Mouse (Mus musculus) hematopoietic stem cell, adult 5-6 weeks (primary cell): ENCODE data around the gene Egfr. TPM values are rescaled to one million over a fixed set of nuclear protein-coding genes. Genes with fewer than 3 reads are reported as not detected.

ENCODE experiments used
- ATAC-seq, 2 experiments: fragments of 125-278 bp in 1 of 2; replicated peaks in 1 of 2; 2 replicates each; pipeline ENCODE4 v1.8.0; 2016 to 2017; ENCODE audit warnings: inconsistent platforms in 2 of 2, mild to moderate bottlenecking in 2 of 2, moderate number of reproducible peaks in 2 of 2, low read depth in 1 of 2, moderate TSS enrichment in 1 of 2; ENCODE audit not compliant: low FRiP score in 2 of 2, poor library complexity in 2 of 2, severe bottlenecking in 2 of 2, insufficient read depth in 1 of 2, low TSS enrichment in 1 of 2
- total RNA-seq: library from RNA; stranded (forward); fragments of 172-1452, 232-1000 nt; gene quantifications from 2 replicates; pipeline ENCODE4 v1.2.3, GENCODE M21; 2017

Egfr gene
- total RNA-seq, 1 experiment from 2014 or later = not detected

DNA sequence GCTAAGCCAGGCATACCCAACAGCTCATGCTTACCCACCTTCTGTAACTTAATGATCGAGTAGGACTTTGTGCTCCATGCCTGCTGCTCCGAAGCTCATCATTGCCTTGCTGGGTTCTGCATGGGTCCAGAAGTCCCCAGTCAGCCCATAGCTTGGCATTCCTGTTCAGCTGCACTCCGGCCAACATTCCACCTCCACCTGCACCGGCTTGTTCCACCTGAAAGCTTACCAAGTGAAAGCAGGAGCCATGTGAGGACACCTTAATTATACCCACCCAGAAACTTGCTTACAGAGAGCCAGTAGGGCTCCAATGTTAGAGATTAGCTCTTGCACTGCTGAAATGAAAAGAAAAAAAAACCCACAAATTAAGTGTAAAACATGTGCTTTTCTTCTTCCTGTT, 17.3 kb downstream of the Egfr start:
- ATAC-seq = no peak

DNA sequence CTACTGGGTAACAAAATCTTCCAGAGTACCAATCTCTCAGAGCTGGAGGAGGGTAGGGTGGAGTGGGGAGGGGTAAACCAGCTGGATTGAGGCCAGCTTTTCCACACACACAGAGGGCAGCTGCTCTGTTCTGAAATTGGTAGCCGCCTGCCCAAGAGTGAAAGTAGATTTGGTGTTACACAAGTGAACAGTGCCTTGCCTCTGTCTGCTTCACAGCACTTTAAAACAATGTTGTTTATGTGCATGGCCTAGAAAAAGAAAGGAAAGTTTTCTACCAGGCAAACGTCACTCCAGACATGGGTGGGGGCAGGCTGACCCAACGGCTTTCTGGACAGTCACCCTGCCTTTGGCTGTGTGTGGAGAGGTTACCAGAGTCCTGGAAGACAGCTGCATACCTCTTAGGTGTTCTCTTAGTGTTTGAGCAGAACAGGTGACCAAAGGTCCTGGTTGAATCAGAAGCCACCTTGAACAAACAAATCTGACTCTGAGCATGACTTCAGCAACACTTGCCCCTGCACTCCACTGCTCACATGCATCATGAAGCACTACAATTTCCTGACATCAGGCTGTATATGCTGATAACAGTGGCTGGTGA, 17.8 kb downstream of the Egfr start:
- ATAC-seq = peak; percentile 35 to 55

DNA sequence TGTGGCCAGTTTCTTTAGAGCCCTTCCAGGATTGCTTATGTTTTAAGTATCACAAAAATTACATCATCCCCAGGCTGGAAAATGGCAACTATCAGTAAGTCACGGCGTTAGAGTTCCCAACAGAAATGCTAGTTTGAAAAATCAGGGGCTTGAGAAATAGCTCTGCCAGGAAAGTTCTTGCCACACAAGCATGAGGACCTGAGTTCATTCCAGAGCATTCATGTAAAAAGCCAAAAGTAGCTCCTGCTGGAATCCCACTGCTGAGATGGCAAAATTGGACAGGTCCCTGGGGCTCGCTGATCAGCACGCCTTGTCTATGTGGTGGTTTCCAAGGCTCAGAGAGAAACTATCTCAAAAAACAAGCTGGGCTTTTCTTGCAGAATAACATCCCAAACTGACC, 19.0 kb downstream of the Egfr start:
- ATAC-seq = no peak

DNA sequence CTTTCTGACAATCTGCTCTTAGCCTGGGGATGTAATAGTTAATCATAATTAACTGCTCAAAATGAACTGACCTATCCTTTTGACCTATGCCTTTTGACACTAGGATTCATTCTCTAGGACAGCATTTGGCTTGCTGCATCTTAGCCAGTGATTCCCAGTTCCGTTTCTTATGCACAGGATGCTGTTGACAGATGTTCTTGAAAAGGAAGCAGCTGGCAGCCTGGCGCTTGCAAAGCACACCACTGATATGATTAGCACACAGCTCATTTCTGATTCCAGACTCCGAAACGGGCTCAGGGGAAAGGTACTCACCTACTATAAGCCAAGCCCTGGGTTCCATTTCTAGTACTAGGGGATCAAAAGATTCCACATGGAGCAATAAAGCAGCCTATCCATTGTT, 20.7 kb downstream of the Egfr start:
- ATAC-seq = peak; percentile 58 to 75

DNA sequence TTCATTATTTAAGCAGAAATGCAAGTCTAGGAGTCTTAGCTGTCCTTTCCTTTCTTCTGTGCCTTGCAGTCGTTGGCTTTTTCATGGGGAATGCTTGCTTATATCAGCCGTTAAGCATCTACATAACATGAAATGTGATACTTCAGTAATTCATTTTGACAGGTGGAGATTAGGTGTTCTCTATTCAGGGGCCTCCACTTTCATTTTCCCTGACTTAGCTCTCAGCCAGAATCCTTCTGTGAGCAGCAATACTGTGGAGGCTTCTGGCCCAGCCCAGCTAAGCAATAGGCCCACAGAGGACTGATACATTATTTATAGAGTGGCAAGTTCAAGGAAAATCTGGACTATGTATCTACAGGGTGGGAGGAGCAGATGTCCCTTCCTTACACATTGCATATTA, 25.0 kb downstream of the Egfr start:
- ATAC-seq = no peak

DNA sequence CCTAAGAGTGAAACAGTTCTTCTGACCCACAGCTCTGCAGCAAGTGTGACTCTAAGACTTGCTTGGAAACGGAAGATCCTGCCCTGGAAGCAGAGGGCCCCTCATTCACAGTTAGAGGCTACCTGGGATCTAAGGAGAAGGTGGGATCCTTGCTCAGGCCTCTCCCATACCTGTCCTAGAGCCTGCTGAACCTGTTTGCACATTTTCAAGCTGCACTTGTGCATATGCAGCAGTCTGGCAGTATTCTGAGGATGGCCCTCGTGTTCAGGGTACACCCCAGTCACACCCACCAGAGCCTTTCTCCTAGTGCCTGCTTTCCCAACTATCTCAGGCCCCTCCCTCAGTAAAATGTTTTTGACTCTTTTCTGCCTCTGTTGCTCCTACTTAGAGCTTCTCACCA, 29.6 kb downstream of the Egfr start:
- ATAC-seq = no peak

DNA sequence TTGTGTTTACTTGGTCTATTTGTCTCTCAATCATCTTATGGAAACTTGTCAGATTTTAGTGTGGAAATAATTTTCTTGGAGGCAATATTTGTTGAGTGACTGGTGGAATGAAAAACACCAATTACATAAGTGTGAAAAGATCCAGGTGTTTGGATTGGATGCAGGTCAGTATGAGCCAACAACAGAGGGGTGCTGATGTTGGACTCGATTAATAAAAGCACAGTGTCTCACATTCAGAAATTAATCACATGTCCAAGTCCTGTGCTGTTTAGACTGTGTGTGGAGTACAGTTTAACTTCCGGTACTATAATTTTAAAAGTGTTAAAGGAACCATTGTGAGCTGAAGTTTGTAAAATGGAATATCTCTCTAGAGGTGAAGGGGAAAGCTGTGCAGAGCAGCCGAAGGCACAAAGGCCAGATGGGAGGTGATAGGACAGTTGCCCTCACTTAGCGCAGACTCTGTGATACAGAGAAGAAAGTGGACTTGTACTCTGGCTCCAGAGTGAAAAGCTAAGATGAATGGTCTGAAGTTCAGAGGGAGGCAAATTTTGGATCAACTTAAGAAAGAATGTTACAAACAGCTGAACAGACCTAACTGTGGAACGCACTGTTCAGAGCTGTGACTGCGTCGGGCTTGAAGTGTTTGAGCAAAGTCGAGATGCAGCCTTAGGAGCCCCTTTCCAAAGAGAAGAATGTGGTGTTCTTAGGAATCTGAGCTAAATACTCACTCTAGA, 32.1 kb downstream of the Egfr start:
- no peak for ATAC-seq

DNA sequence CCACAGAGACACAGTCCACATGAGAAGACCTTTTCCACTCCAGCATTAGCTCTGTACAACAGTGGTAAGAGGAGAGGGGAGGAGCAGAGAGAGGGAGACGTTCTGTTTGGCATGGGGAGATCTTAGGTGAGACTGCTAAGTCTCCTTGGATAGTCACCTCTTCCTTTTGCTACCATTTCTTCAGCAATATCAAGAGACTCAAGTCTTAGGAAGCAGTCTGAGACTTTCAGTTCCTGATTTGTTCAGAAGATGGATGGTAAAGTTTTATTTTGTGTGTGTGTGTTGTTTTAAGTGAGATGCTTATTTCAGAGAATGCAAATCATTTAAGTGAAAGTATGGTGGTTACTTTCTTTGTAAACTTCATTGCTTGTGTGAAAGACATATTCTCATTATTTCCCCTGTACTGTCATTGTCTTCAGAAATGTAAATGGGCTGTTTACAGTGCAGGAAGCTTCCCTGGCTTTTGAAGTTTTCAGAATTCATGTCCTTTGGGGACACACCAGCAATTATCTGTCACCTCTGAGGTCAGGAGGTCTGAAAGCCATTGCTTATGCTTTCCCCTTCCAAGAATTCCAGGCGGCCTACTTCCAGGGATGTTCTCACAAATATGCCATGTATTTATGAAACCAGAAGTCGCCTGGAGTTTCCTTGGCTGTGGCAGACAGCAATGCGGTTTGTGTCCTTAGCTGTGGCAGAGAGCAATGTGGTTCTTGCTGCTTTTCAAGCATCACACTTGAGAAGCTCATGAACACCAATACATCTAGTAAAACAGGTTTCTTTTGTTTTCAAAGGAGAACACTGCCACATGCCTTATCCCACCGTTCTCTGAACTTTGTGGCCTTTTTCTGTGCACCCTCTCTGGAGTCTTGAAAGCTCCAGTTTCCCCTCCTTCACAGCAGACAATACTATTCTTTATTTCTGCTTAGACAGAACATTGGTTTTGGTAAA, 40.9 kb downstream of the Egfr start:
- ATAC-seq = no peak

DNA sequence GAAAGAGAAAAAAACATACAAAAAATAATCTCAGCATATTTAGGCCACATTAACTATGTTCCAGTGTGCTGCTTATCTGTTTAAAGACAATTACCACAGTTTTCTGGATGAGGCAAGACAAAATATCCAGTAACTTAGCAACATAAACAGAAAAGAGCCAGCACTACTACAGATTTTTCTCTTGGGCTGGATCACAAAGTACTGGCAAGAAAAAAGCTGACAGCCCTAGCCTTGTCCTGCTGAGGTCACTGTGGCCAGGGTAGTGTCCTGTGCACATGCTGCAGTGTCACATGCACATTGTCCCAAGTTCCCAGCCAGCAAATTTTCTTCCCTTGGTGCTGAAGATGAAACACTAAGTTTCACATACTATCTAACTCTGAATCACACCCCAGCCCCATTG, 43.0 kb downstream of the Egfr start:
- ATAC-seq = no peak

DNA sequence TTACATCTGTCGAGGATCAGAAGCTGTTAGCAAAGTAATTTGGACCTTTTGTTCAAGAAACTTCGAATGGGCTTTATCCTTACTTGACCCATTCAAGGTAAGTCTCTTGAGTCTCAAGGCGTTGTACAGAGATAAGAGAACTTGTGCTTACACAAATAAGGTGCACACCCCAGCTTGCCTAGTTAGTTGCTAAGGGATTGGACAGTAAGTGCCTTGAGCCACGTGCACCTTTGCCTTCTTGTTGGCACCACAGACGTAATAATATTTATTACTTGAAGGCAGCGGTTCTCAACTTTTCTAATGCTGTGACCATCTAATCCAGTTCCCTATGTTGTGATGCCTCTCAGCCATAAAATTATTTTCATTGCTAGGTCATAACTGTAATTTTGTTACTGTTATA, 43.5 kb downstream of the Egfr start:
- no peak for ATAC-seq

DNA sequence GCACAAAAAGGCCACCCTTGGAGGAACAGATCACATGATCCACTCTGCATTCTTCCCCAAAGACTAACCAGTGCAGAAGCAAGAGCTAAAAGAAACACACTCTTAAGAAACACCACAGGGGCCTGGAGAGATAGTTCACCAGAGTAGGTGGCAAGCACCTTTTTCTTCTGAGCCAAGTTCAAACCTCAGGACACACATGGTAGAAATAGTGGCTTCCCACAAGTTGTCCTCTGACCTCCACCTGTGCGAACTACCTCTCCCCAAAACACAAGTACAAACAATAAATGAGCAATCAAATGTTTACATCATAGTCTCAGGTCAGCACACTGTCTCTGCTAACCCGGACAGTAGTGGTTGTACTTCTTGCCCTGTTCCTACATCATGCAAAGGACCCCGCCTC, 45.5 kb downstream of the Egfr start:
- no peak for ATAC-seq

DNA sequence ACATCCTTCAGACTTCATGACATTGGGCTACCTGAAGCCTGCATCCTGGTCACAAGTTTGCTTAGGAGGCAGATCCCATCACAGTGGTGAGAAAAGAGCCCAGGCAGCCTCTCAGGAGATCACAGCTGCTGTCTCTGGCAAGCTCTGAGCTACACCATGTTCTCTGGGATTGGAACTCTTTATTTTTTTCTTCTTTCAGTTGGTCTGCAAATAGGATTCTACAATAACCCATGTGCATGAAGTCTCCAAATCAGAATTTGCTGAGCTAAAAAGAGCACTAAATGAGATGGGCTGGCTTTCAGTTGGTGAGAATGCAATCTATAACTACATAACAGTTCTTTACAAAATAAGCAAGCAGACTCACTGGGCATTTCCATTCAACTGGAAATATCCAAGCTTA, 46.1 kb downstream of the Egfr start:
- no peak for ATAC-seq

DNA sequence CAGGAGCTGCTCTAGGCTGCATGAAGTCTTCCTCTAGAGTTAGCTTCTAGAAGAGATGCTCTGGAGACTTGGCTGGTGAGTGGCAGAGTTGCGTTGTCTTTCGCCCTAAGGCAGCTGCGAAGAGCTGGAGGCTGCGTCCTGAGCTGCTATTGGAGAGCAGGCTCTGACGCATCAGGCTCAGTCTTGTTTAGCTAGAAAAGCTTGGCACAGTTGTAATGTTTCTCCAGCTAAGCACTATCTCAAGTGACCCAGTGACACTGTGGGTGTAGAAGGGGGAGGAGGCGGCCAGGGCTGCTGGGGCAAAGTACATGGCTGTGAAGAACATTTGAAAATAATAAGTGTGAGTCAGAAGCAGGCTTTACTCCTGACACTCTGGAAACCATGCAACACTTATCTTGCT, 48.5 kb downstream of the Egfr start:
- ATAC-seq = no peak

DNA sequence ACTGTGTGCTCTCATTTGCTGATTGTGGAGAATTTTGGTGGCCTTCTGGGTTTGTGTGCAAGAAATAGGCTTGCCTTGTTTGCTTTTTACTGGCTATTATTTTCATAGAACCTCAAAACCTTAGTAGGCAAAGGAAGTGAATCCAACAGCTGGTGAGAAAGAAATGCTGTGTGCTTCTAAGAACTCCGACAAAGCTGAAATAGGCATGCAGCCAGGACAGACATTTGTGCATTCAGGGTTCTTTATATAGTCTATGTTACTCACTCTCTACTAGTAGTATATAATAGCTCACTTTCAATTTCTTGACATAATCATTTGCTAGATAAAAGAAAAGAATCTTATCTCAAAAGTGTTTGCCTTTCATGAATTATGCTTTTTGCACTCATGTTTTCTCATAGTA, 50.7 kb downstream of the Egfr start:
- ATAC-seq = no peak

DNA sequence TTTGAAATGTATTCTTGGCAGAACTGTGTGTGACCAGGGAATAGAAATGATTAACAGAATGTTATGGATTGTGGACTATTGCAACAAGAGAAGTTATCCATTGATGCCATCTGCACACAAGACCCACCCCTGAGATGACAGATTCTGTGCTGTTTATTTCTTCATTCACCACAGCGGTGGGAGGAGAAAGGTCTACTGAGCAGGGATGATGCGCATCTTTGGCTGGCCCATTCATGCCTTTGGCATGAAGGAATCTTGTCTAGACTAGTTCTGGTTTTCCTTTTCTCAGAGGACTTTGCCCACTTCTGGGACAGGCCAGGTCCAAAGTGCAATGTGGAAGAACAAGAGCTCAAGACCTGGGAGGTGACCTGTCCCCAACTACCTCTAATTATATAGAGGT, 52.0 kb downstream of the Egfr start:
- ATAC-seq = no peak

DNA sequence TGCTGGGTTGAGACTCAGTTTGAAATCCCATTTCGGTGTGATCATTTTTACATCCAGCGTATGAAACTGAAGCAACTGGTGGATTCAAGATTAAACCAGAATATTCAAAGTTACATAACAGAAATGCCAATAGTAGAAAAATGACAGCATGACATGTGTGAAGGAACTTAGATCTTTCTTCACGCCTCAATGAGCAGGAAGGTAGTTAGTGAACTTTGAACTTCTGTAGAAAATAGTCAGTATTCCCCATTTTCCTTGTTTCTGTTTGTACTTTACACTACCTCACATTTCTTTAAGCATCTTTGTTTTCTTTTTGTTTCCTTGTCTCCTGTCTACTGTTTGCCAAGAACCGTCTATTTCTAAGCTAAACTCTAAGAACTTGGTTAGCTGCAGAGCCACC, 53.9 kb downstream of the Egfr start:
- ATAC-seq = no peak

DNA sequence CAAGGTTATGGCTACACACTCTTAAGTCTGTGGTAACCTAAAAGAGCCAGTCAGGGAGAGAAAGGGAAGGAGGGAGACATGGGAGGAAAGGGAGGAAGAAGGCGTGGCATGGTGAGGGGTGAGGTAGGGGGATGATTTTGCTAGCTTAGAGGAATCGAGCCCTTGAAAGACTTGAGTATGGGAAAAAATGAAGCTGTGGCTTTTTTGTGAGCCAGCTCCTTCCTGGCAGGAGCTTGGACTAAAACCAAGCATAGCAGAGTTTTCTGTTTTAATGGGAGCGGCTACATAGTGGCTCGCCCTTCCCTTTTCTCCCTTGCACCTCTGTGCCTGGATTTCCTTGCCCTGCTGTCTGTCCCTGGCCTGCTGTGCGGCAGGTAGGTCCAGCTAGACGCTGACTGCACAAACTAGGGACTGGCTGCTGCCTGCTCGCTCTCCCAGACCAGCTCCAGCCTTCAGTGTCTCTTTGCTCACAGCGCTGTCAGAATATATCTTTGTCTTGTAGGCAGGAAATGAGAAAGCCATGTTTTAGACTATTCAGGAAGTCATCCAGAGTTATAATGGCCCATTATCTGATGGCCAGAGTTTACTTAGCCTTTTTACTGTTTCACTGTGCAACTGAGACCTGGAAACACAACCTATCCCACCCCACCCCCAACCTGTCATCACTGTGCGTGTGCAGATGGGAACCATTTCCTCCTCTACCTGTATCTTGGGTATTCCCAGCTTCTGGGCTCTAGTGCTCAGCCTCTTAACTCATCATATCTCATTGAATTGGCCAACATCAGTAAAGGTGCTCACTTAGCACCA, 57.4 kb downstream of the Egfr start:
- peak; percentile 58 to 59; a peak in 3 of 4 replicates for ATAC-seq
